Mouse (Mus musculus): ENCODE data around the gene Gm12258.
"Not testable (repeated sequence)": the region's sequence is repeated elsewhere in the genome, so short reads cannot be mapped to it uniquely, and the experiment has no call there.

Gm12258 gene

DNA sequence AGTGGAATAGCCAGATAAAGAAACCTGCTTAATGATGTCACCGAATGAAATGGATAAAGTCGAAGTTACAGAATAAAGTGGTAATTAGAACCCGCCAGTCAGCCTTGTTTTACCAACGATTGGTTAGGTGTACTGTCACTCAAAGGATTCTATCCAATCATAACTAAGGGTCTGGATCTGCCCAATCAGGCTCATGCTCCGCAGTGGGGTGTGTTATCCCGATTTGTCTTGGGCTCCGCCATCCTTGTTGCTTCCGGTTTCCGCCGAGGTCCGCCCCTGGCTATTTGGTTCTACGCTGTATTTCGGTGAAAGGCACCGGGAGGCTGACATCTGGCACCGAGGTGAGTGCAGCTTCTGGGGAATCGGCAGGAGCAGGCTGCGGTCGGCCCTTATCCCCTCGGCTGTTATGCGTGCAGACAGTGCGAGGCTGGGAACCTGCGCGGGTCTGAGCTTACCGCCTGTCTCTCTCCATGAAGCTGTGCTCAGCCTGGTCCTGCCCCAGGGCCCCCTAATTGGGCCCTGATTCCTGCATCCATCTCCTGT lies at the start of gene Gm12258:
TSS of gene Gm12258 (plus strand) at position 240 of the 543 bp plus-strand sequence.
- DNase-seq (ENCODE audit: low read depth), result peak; percentile 98

DNA sequence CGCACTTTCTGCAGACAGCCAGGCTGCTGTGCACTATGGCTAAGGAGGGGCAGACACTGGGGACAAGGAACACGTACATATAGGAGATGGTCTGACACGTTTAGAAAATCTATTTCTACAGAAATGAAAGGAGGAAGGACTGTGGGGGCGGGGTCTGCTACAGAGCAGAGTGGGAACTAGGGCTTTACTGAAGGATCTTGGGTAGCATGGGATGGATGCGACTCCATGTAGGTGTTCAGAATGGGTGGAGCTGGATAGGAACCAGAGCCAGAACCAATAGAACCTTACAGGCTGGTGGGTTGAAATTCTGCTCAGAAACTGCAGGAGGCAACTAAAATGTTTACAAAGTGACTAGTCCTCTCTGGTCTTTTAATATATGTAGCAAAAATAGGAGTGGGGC lies 47.2 kb upstream of the Gm12258 start:
- no peak for DNase-seq (ENCODE audit: low read depth)

DNA sequence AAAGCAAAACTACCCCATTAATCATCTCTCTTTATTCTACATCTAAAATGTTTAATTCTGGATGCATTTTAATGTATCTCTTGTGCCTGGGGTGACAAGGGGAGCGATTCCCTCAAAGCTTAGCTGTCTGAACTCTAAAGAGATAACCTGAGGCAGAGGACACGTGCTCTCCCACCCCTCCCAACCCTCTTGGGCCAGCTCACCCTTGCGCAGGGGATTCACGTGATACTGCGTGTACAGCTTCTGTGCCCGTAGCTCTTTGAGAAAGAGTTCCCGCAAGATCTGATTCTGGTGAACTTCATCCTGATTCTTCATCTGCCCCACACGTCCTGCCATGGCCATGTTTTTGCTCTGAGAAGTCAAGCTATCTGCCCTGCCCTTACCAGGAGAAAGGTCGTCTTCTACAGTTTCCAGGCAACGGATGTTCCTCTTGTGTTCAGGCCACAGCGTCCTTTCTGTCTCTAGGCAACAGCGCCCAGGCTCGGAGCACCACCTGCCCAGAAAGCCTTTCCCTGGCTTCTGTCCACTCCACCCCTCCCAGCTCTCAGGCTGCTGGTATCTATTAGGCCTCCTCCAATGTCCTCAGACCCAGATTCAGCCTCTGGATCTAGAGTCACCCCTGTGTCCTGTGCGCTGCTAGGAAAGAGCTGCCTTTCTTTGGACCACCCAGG lies 45.3 kb upstream of the Gm12258 start, which contains the start of gene Fam183b:
TSS of gene Fam183b (minus strand) at position 403 of the 671 bp plus-strand sequence.
- no peak for DNase-seq (ENCODE audit: low read depth)

DNA sequence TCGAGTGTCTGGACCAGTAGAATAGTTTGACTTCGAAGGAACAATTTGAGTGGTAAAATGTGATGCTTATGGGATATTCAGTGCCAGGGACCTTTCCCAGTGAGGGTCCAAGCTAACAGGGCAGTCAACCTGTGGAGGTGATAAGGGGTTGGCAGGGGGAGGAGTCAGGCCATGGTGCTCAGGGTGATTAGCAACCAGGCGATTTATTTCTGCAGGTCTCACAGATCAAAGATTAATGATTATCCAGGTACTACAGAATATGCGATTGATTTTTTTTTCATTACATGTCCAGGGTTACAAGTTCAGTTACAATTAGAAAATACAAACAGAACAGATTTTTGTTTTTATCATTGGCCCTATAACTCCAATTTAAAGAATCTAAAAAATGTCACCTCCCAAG lies 43.1 kb upstream of the Gm12258 start:
- no peak for DNase-seq (ENCODE audit: low read depth)

DNA sequence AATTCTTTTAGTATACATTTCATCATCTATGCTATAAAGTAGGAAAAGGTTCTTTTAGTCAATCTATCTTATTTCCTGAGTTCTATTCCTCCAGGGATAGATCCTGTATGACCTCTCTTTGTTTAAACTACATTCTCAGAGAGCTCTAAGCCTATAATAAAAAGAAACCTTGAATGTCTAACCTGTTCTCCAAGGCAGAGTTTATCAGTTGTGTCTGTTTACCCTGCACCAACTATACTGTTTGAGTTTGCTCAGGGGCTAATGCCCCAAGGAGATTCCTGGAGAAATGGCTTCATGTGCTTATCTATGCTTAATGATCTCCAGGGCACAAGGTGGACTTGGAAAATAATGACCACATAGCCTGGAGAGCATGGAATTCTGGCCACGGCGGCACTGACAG lies 42.6 kb upstream of the Gm12258 start:
- no peak for DNase-seq (ENCODE audit: low read depth)

DNA sequence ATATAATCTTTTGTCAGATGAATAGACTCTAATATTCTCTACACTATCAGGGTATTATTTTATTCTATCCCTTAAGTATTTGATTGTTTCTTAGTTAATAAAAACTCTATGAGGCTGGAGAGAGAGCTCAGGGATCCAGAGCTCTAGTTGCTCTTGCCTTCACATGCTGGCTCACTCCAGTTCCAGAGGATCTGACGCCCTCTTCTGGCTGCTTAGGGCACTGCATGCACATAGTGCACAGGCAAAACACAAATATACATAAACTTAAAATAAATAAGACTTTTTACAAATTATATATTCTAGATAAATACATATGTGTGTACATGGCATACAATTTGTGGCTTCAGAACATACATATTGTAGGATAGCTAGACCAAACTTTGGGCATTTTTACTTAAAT lies 35.0 kb upstream of the Gm12258 start:
- no peak for DNase-seq (ENCODE audit: low read depth)

DNA sequence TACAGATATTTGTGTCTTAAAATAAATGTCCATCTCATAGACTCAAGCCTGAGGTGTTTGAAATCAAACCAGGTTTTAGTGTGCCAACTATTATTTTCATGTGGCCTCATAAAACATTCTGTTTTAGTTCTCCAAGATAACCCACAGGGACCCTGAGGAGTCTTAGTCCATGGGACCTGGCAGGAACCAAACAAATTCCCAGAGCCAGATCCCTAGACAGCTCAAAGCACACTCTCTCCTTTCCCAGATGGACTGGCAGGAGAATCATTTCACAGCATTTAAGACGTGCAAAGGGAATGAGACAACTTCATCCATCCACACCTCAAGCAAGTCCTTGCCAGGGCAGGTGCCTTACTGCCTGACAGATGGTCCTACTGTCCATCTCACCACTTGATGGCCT lies 32.3 kb upstream of the Gm12258 start, which contains the start of gene Olfr313:
TSS of gene Olfr313 (plus strand) at position 301 of the 400 bp plus-strand sequence.
- not testable (repeated sequence) for DNase-seq (ENCODE audit: low read depth)

DNA sequence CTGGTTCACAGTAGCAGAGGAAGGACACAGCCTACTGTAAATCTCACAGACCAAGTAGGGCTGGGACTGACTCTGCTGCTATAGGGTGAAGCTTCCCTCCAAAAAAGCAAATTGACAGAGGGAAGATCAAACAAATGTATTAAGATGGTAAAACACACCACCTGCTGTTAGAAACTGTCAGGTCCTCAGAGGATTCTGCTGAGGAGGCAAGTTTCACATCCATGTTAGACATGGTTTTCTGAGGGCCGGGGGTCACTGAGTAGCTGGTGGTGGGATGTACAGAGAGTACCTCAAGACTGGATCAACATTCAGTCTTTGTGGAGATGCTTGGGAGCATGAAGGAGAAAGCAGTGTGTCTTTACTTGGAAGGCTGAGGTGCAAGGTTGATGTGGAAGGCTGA lies 31.3 kb upstream of the Gm12258 start:
- no peak for DNase-seq (ENCODE audit: low read depth)

DNA sequence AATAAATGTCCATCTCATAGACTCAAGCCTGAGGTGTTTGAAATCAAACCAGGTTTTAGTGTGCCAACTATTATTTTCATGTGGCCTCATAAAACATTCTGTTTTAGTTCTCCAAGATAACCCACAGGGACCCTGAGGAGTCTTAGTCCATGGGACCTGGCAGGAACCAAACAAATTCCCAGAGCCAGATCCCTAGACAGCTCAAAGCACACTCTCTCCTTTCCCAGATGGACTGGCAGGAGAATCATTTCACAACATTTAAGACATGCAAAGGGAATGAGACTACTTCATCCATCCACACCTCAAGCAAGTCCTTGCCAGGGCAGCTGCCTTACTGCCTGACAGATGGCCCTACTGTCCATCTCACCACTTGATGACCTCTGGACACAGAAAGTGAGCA lies 18.0 kb upstream of the Gm12258 start, which contains the start of gene Olfr312:
TSS of gene Olfr312 (plus strand) at position 301 of the 400 bp plus-strand sequence.
- DNase-seq (ENCODE audit: low read depth), result not testable (repeated sequence)

DNA sequence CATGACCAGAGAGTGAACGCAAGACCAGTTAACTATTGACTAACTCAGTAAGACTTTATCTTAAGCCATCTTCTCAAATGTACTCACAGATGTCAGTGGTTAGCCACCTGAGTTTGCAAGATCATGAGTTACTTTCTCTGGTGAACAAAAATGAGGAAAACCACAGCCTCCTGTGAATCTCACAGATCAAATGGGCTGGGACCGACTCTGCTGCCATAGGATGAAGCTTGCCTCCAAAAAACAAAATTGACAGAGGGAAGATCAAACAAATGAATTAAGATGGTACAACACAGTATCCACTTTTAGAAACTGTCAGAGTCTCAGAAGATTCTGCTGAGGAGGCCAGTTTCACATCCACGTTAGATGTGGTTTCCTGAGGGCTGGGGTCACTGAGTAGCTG lies 17.2 kb upstream of the Gm12258 start:
- no peak for DNase-seq (ENCODE audit: low read depth)

DNA sequence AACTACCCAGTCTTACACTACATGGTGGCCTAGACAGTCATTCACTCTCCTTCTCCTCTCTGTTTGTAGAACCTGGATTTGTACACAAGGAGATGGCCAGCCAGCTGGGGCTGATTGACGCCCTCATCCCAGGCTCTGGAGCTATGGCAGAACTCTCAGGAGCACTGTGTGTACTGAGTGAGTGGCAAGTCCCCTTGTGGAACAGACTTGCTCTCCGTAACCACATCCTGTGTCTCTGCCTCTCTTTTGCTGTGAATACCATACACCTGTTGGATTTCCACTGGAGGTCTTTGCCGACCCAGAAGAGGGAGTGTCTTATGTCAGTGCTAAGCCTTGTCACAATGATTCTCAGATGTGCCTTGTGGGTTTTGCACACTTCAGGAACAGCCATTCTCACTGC lies 14.4 kb upstream of the Gm12258 start:
- DNase-seq (ENCODE audit: low read depth), result not testable (repeated sequence)

DNA sequence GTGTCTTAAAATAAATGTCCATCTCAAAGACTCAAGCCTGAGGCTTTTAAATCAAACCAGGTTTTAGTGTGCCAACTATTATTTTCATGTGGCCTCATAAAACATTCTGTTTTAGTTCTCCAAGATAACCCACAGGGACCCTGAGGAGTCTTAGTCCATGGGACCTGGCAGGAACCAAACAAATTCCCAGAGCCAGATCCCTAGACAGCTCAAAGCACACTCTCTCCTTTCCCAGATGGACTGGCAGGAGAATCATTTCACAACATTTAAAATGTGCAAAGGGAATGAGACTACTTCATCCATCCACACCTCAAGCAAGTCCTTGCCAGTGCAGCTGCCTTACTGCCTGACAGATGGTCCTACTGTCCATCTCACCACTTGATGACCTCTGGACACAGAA lies 8.0 kb upstream of the Gm12258 start, which contains the start of gene Olfr311:
TSS of gene Olfr311 (plus strand) at position 301 of the 400 bp plus-strand sequence.
- not testable (repeated sequence) for DNase-seq (ENCODE audit: low read depth)

DNA sequence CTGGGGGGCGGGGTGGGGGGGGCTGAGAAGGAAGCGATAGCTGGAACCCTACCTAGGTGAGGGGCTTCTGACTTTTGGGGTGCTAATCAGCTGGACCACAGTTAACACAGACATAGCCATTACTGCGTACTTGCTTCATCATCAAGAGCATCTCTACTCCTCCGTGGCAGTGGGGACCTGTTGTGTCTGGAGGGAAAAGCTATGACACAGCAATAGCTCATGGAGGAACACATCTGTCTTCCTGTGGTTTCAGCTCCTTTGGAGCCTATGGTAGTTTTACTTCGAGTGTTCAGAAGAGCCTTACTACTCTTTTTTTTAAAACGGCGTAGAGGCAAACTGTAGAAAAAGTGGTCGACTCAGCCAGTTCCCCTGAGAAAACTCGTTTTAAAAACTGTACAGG lies 678 bp downstream of the Gm12258 start:
- no peak for DNase-seq (ENCODE audit: low read depth)

DNA sequence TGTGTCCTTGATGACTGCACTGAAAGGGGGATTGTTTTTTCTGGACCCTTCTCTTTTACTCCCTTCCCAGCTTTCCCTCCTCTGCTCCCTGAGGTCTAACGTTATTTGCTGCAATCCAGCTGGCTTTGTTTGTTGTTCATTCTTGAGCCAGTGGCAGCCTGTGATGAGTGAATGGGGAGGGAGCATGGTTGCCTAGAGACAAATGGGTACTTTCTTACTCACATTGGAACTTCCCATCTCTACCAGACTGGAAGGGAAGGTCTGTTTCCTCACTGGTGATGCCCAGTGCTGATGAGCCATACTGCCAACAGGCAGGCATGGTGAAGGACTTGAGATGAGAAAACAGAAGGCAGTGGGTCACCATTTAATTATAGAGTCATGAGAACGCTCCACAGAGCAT lies 2.8 kb downstream of the Gm12258 start:
- DNase-seq (ENCODE audit: low read depth), result peak; percentile 61

DNA sequence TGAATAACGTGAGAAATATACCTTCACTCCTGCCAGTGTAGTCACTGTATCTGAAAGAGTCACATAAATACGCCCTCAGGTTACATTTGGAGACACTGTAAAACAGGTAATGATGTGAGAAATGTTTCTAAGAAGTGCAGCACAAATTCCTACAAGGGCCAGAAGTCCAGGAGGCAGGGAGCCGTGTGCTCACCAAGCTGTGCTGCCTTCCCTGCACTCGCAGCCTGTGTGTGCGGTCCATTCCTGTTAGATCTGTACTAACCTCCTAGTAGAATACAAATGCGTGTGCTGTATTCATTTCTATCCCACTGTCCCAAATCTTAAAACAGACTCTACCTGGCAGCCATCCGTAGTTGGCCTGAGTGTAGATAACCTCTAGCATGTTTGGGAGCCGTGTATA lies 13.8 kb downstream of the Gm12258 start:
- no peak for DNase-seq (ENCODE audit: low read depth)

DNA sequence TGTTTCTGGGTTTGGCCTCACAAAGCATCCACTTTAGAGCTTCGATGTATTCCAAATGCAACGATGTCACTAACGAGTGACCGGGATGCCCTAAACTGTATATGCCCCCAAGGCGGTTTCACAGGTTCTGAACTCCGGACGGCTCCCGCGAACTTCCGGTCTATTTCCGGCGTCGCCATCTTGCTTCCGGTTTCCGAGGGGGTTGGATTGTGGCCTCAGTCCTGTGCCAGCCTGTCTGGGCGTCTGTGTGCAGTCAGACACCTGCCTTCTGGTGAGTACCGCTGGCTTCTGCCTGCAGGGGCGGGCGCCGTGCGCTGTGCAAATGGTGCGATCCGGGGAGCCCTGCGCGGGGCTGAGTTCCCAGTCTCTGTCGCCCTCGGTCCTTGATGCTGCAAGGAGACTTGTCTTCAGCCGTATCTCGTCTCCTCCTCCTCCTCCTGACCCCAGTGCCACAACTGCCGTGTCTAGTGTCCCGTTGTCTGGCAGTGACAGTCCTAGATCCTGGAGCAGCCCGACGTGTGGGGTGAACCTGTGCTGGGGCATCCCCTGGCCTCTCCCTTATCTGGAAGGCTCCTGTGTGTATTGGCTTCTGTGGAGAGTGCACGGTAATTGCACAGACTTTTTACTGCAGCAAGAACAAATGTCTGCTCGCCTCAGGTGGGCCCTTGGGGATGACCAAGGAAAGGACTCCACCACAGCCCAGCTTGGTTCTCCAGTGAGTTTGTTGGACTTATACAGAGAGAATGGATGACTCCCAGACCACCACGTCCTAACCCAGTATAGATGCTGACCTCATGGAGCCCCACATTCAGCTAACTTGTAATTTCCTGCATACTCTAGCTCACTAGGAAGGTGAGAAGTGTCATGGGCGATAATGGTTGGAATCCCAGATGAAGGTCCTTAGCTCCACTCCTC lies 20.3 kb downstream of the Gm12258 start, which contains the start of gene 2810021J22Rik:
TSS of gene 2810021J22Rik (plus strand) at position 178 of the 915 bp plus-strand sequence.
- peak; percentile 89 for DNase-seq (ENCODE audit: low read depth)

DNA sequence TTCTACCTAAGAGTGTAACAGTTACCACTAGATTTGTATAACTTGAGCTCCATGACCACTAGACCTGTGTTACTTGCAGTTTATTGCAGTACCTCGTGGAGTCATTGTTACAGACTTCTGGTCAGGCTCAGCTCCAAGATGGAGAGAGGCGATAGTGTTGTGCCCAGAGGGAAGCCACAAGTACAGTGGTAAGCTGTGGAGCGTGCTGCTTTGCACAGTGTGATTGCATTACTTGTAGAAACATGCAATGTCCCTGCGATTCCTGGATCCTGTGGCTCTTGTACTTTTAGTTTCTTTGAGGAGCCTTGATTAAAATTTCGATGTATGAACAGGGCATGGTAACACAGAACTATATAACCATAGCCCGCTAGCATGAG lies 21.0 kb downstream of the Gm12258 start:
- DNase-seq (ENCODE audit: low read depth), result no peak

DNA sequence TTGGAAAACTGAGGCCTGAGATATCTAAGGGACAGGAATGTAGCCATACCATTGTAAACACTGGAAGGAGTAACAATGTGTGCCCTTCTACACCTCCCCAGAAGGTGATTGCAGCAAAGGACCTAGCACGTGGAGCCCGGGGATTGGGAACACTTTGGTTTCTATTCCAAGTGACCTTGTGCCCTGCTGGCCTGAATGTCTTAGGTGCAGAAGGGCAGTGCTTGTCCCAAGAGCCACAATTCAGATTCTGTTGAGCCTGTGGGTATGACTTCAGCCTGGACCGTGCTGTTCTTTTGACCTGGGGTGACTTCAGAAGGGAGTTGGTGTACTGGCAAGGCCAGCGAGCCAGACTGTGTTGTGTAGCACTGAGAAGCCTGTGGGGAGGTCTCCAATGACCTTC lies 24.0 kb downstream of the Gm12258 start:
- no peak for DNase-seq (ENCODE audit: low read depth)

DNA sequence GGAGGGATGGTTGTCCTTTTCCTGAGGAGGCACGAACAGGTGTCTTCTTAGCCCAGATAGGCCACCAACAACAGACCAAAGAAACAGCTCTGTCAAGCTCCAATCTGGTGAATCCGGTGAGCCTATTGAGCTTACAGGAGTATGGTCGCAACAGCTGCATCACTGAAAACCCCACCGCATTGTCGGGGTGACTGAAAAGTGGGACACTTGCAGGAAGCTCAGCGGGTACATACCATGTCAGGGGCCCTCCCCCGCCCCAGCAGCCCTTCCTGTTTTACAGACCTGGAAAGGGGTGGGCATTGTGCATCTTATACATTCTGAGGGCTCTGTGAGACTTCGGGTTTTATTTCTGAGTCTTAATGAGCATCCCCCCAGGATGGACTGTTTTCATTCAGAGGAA lies 36.8 kb downstream of the Gm12258 start:
- DNase-seq (ENCODE audit: low read depth), result no peak

DNA sequence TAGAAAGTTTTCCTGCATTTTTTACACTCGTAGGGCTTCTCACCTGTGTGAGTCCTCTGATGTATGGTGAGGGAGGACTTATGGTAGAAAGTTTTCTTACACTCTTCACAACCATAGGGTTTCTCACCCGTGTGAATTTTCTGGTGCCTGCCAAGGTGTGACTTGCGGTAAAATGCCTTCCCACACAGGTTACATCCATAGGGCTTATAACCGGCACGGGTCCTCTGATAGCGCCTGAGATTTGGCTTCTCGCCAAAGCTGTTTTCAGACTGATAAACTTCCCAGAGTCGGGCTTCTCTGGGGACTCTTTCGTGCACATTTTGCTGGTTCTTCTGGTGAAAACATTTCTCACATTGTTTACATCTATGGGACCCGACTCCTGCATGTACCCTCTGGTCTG lies 43.6 kb downstream of the Gm12258 start:
- no peak for DNase-seq (ENCODE audit: low read depth)

DNA sequence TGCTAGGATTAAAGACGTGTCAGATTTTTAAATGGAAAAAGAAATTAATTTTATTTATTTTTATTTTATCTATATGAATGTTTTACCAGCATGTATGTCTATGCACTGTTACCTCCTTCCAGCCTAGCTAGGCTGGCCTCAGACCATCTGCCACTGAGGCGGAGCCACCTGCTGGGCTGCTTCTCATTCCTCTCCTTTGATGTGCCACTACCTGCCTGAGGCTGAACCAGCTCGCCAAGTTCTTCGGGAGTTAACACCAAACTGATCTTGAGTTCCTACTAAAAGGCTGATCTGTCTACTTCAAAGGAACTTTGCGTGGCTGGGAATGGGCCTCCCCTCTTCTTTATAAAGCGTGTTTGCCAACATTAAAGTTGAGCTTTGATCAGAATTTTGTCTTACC lies 47.5 kb downstream of the Gm12258 start:
- no peak for DNase-seq (ENCODE audit: low read depth)

DNA sequence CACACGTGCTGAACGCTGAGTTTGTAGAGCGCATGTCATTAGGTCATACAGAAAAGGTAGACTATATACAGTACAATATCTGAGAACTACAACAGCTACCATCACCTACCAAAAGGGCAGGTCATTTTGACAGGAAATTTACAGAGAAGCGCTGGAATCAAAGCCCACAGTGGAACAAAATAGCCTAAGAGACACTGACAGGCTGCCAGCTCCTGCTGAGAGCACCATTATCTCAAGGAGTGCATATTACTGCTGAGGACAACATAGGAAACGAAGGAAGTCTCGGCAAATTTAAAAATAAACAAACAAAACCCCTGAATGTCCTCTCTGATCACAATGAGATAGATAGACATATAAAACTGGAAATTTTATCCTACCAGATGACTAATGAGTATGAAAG lies 50.5 kb downstream of the Gm12258 start:
- no peak for DNase-seq (ENCODE audit: low read depth)

DNA sequence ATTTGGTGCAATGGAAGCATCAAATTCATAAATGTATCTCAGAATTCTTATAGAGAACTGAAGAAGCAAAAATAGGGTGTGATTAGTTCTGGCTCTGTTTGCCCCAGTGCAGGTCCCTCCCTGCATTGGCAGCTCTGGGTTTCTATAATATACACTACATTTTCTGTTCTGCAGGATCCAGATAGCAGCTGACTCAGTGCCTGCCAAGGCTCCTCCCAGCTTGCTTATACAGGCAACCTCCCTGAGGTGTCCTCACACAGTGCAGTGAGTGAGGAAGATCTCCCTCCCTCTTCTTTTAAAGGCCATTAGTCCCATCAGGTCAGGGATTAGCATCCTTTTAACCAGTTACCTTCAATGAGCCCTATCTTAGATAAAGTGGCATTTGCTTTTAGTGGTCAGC lies 54.1 kb downstream of the Gm12258 start:
- DNase-seq (ENCODE audit: low read depth), result no peak
